Mouse (Mus musculus): ENCODE data around the gene Echs1.

- TF ChIP-seq CTCF (IDR thresholded peaks at IDR 0.05; ENCODE audit: borderline replicate concordance, insufficient read depth, low read length): no peak
- peak; percentile 69 for TF ChIP-seq POLR2A (IDR thresholded peaks at IDR 0.05; ENCODE audit: low read depth, low read length)
These were observed 21.1 kb upstream of the Echs1 start, which contains the start of gene Mtg1 for GRCm38 (mm10) chr7:140137135-140138020.
